Mouse (Mus musculus): ENCODE data around the gene Gimap7.

Gimap7 gene

DNA sequence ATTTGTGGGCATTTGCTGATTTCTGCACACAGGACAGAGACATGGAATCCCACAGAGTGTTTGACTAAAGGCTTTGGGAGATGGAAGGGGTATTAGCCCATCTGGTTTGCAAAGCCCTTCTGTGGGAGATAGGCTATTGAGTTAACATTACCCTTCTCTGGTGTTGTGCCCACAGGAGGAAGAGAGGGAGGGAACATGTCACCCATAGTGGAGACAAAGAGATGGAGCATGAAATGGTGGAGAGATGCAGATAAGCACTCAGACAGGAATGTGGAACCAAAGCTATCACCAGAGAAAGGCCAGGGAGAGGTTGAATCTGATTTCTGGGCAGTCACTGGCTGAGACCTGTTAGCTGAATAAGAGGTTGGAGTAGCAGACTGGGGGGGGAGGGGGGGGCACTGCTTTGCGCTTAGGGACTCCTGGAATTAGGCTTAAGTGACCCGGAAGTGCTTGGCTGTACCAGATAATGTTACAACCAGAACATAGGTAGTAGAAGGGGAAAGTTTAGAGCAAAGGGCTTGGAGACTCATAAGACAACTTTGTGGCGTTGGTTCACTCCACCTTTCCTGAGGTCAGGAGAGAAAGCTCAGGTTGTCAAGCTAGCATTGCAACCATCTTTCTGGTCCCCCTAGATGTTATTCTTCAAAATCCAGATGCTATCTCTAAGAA lies 22.2 kb downstream of the Gimap7 start:
- no peak for DNase-seq (ENCODE audit: low read depth, low spot score)

DNA sequence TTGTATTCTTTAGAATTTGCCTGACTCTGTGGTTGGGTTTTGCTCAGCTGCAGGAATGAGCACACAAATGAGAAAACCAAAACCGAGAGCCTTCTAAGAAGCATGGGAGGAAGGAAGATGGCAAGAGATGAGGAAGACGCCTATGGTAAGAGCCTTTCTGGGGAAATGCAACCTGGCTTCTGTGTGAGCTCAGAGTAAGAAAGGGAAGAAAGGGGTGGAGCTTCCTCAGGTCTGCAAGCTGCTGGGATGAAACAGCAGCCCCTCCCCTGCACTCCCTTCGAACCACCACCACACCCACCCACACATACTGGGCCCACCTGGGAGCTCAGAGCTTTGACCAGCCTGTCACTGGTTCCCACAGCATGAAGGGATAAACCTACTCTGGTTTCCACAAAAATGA lies 22.9 kb downstream of the Gimap7 start:
- DNase-seq (ENCODE audit: low read depth, low spot score): no peak

DNA sequence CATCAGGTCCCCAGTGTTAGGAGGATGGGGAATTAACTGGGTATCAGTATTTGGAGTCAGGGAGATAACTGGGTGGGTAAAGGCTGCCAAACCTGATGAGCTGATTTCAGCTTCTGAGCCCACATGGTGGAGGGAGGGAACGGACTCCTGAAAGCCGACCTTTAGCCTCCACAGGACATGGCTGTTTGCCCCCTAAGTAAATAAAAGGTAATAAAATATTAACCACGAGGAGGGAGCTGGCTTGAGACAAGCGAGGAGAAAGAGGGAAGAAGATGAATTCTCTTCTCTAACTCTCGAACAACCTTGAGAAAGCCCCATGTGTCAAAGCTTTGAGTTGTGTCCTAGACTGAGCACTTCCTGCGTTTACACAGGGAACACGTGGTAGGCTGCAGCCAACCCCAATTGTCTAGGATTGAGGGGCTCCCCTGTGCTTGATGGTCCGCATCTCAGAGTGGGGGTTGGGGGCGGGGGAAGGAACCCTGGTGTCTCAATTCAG lies 23.3 kb downstream of the Gimap7 start:
- DNase-seq (ENCODE audit: low read depth, low spot score): no peak

DNA sequence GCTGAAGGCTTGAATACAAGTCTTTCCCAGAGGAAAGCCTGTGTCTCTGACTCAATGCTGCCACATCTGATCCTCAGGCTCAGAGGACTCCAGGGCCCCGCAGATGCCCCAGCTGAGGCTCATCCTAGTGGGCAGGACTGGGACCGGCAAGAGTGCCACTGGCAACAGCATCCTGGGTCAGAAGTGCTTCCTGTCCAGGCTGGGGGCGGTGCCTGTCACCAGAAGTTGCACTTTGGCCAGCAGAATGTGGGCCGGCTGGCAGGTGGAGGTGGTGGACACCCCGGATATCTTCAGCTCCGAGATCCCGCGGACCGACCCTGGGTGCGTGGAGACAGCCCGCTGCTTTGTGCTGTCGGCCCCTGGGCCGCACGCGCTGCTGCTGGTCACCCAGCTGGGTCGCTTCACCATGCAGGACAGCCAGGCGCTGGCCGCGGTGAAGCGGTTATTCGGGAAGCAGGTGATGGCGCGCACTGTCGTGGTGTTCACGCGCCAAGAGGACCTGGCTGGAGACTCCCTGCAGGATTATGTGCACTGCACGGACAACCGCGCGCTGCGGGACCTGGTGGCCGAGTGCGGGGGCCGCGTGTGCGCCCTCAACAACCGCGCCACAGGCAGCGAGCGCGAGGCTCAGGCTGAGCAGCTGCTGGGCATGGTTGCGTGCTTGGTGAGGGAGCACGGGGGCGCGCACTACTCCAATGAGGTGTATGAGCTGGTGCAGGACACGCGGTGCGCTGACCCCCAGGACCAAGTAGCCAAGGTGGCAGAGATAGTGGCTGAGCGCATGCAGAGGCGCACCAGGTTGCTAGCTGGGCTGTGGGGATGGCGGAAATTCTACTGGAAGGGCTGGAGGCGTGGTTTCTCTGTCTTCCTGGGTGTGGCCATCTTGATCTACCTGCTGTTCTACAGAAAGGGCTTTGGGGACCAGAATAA lies 24.3 kb downstream of the Gimap7 start:
- DNase-seq (ENCODE audit: low read depth, low spot score): no peak

DNA sequence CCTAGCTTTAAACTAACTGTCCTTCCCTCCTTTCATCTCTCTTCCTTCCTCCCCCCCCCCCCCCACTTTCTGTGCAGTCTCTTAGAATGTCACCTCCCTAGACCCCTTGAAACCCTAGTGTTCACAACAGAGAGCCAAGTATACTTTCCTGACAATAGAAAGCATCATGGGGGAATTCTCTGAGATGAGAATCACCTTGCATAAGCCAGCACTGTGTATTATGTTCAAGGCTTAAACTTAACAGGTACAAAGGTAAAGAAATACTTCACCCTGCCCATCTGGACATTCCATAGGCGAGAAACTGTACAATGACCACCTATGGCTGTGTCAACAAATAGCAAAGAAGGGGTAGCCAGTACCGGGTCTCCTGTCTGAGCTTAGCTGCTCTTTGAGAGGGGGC lies 27.1 kb downstream of the Gimap7 start:
- DNase-seq (ENCODE audit: low read depth, low spot score): no peak

DNA sequence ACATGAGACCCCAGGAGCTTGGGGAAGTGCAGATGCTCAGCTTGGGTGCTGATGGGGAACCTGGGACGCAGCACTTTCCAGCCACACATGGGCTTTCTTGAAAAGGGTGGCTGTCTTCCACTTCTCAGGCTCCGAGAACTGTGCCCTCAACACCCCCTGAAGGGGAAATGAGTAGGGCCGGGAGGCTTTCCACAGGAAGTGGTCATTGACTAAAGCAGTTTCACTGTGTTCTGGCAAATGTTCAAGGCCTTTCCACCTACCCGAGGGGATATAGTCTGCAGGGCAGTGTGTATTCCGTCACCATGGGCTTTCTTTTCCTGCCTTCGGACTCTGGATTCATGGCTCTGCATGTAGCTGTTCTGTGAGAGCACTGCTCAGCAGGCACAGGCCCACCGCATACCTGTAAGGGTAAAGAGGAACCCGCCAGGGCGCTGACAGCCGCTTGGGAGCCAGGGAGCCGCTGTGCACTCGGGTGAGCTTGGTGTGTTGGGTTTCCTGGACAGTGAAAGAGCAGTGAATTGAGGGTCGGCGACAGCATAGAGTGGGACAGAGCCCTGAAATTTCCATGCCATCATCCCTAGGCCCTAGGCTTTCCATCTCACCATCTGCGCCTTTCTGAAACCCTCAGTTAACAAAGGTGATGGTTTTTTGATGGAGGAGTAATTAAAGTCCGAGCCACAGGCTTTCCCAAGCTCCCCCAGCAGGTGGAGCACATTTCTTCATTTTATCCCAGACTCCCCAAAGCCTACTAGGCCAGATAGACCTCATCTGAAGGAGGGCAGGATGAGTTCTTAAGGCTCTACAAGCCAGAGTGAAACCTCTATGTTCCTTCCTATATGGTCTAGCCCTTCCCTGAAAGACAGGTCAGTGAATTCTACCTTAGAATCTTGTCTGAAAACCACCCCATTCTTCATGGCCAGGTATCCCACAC lies 27.8 kb downstream of the Gimap7 start, which contains the start of gene Gimap5:
Gene Gimap5, plus strand, starts transcription at position 239 of the 931 bp plus-strand sequence.
- DNase-seq (ENCODE audit: low read depth, low spot score): no peak

DNA sequence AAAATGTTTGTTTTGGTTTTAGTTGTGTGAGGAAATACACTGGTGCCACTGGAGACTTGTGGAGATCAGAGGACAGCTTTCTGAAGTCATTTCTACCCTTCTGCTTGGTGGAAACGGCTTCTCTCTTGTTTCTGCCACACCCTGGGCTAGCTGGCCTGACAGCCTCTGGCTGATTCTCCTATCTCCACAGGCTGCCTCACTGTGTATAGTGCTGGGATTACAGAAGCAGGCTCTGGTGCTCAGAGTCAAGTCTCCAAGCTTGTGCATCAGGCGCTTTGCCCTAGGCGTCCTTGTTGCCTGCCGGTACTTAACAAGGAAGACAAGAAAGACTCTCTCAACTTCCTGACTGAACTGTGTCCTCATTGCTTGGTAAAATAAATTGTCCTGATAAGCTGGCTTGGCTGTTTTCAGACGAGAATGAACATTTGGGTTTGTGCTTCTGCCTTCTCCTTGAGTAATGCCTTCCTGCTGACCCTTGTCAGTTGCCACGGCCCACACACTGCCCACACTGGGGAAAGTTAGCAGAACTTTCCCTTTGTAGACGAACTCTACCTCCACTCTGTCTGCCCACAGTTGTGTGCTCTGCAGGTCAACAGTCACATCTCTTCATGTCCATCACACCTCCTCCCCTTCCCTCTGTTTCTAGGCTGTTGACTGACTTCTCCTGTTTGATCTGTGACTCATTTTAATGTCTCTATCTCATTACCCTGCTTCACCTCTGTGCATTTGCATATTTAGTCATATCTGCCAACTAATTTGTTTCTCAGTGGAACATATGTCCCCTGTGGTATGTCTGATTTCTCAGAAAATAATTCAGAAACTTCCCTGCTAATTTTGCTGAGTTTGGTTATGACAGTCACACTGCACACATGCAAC lies 28.9 kb downstream of the Gimap7 start:
- DNase-seq (ENCODE audit: low read depth, low spot score): no peak

DNA sequence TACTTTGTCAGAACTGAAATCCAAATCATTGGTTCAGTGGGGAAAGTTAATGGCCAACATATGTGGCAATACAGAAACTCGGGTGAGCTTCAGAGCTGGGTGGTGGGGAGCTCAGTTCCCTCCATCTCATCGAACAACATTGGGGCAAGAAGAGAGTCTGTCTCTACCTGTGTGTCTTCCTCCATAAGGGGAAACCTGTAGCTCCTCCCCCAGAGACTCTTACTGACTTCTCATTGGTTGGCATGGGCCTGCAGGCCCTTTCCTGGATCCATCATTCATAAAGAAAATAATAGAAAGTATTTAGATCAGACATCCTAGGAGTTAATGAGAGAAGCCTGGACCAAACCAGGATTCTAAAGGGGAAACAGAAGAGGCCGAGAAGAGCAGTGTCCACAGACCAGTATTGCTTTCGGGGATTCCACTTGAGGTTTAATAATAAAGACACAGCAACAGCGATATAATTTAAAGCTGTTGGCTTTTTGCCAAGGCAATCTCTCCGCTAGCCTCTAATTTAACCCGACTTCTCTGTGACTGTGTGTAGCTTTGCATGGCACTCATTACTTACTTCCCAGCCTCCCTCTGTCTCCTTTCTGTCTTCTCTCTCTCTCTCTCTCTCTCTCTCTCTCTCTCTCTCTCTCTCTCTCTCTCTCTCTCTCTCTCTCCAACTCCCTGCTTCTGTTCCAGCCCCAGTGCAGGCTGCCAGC lies 45.3 kb downstream of the Gimap7 start:
- no peak for DNase-seq (ENCODE audit: low read depth, low spot score)

DNA sequence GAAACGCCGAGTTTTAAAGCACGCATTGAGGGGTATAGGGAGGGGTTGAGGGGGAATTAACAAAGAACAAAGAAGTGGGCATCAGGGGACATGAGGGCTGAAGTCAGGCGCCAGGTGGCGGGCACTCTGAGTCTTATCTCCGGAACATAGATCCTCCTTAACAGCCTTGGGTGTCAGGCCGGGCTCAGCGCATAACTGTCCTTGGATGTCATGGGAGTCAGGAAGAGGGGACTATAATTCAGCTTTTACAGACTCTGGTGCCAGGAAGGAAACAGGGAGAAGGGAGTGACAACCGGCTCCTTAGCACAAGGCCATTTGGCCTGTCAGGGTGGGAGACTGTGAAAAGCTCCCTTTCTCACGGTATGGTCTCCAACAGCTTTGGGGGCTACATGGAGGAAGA lies 46.1 kb downstream of the Gimap7 start:
- DNase-seq (ENCODE audit: low read depth, low spot score): no peak

DNA sequence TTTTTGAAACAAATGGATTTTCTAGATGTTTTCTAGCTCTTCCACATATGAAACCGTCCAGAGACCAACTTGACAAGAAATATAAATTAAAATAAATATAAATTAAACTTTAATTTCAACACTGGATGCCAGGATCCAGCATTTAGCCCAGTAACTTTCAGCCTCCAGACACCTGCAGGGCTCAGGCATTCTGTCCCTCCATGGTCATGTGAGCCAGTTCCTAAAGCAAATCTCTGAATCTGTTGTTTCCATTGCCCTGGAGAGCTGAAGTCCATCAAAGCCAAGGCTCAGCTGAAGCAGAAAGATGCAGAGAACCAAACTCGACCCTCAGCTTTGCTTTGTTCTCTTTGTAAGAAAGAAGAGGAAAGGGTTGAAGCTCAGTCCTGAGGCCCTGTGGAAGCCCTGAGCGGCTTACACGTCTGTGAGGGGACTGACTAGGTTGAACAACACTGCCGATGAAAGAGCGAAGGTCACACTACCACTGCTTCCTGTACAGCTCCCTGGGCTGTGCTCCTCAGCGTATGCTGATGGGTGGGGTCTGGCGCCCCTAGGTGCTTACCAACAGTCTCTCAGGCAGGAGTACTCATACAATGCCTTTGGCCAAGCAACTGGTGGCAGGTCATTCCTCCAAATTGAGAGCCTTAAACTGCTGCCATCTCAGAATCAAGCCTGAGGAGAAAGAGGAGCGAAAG lies 49.9 kb downstream of the Gimap7 start:
- no peak for DNase-seq (ENCODE audit: low read depth, low spot score)

DNA sequence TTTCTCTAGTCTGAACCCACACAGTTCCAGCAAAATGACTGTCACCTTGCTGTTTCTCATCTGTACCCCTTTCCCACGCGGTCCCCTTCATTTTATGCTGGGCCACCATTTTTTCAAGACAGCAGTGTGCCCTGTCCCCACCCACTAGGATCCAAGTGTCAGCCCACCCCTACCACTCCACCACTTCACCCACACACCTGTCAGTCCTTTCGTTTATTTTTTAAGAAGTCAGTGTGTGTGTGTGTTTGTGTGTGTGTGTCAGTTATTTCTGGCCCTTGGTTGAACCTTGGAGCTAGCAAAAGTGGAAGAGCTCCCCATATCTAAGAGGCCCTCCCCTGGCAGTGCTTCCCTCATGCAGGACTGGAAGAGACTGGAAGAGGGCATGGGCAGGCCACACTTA lies 50.5 kb downstream of the Gimap7 start:
- no peak for DNase-seq (ENCODE audit: low read depth, low spot score)

DNA sequence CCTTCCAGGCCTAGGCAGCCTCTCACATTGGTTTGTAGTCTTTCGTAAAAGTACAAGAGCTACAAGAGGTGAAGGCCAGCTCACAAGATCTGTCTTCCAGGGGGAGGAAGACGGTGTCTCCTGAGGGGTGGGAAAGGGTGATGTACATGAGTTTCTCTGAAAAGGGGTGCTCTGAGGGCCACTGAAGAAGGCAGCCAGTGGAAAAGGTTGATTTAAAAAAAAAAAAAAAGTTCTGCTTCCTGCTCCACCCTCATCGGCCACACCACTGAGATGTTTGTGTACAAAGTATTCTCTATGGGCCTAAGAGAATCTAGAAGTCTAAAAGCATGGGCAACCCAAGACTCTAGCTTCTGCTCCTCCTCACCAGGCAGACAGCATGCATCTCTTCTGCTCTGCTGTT lies 52.3 kb downstream of the Gimap7 start, which contains the start of gene Gimap3:
Gene Gimap3, minus strand, starts transcription at position 156 of the 400 bp plus-strand sequence.
- DNase-seq (ENCODE audit: low read depth, low spot score): no peak

DNA sequence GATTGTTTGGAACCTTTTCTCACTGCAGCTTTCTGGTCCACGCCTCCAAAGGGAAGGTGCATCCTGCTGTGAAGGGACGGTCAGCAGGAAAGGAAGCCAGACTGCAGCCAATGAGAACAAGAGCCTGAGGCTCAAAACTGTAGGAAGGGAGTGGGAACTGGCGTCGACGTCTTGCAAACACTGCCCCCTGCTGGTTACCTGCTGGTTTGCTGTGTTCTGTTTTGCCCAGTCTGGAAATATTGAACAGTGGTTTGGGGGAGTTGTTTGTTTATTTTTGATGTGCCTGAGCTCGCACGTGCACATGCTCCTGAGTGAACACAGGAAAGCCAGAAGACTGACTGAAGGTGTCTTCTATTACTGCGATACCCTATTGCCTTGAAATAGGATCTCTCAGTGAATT lies 53.6 kb downstream of the Gimap7 start:
- DNase-seq (ENCODE audit: low read depth, low spot score): peak; percentile 39
